Mouse (Mus musculus) heart, adult 11 months (tissue): ENCODE measurements around the gene Hesx1.
"Not testable (repeated sequence)": the region's sequence is repeated elsewhere in the genome, so short reads cannot be mapped to it uniquely, and the experiment has no call there.

Experiments used
- DNase-seq: peaks from one replicate; pipeline ENCODE4 v3.0.0; 2022

Gene Hesx1

DNA sequence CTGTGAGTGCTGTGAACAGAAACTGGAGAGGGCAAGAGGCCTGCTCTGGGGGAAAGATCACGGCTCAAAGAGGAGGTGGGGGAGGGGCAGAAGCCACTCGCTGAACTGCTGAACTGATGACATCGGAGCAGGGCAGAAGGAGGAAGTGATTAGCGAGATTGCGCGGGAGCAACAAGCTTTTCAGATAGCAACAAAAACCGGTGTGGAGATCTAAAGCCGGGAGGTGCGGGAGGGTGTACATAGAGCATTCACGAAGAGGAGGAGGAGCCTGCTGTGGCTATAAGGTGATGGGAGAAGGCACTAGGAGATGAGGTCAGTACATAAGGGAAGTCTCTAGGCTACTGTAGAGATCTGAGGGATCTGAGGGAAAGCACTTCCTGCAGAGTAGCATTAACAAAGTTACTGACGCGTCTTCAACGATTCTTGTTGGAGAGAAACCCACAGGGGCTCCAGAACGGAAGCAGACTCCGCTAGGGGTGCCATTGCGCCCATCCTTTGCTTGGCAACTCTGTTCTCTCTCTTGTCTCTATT lies at the start of gene Hesx1:
TSS of gene Hesx1 (plus strand) at position 206 of the 531 bp plus-strand sequence.
- peak; percentile 95 for DNase-seq

- DNase-seq = not testable (repeated sequence)
Measured at GRCm38 (mm10) chr14:26956139-26956538, 38.1 kb upstream of the Hesx1 start.

DNA sequence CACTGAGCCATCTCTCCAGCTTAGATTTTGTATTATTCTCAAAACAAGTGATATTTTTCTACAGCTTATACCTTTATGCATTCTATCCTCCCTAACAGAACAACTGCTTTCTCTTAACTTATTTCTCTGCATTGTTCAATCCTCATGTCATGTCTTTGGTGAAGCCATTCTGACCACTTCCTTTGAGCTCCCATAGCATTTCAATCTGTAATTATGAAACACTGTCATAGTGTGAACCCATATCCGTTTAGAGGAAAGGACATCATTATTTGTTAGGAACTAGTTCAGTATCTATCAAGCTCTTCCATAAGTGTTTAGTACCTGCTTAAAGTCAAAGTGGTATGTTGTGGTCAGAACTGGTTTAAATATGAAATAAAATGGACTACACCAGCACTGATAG lies 33.7 kb upstream of the Hesx1 start:
- no peak for DNase-seq

DNA sequence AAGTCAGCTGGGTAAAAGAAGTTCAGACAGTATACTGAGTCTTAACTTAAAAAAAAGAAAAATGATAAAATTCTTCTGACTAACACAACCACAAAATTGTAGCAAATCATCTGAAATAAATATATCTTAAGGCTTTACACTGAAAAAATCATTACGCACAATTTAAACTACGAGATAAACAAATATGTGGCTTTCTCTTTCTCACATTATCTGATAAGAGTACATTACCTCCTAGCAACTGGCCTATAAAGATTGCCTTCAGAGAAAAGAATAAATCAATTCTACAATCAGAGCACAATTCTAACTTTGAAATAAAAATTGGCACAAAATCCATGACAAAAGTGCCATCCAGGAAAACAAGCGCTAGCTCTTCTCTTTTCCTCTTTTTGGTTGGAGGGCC lies 25.1 kb upstream of the Hesx1 start:
- DNase-seq = no peak

DNA sequence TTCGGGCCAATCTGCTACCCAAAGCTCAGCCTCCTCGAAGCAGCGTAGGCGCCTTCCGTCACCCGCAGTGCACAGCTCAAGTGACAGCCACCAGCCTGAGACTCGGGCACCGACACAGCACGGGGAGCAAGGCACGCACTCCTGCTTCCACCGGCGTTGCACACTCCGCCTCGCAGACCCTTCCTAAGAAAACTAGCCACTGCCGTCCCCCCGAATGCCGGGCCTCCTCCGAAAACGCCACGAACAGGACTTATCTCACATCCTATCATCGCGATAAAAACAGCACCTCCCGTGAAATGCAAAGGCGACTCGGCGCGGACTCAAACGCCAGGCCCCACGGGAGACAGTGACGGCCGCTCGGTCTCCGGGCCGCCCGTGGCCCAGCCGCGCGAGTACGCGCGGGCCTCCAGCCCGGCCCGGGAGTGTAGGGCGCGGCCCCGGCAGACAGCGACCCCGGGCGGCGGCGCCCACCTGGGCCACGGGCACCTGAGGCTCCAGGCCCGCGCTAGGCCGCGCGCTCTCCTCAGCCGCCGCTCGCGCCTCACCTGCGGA lies 24.3 kb upstream of the Hesx1 start:
- peak; percentile 95 for DNase-seq

- DNase-seq = peak; percentile 100
Measured at GRCm38 (mm10) chr14:26970439-26970932, 23.7 kb upstream of the Hesx1 start.

DNA sequence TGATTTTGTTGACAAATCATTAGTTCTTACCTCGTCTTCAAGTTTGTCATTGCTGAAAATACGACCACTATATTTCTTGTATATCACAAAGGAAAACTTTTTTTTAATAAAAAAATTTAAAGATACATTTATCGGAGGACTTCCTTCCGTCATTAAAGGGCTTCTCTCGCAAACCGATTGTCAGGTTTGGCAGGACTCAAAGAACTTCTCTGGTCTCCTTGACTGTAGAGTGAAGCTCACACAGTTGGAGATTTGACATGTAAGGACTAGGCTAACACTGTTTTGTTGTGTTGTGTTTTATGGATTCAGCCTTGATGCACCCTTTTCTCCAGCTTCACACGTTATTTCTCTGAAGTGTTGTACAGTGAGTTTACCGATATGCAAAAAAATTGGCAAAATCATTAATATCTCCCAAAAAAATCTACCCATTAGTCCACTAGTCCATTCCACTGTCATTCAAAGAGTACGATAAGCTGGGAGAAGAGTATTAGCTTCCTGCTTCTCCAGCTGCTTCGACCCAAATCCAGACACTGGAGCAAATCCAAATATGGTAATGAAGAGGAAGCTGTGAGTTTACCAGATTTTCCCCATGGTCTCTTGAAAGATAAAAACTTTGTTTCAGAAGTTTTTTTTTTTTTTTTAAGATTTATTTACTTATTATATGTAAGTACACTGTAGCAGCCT lies 23.0 kb upstream of the Hesx1 start, which contains the start of gene Appl1:
TSS of gene Appl1 (minus strand) at position 127 of the 684 bp plus-strand sequence.
- peak; percentile 85 for DNase-seq

GRCm38 (mm10) chr14:26973089-26973488 lies 21.1 kb upstream of the Hesx1 start:
- DNase-seq = no peak

- DNase-seq = no peak
Measured at GRCm38 (mm10) chr14:26975490-26975889, 18.7 kb upstream of the Hesx1 start.

- no peak for DNase-seq
Measured at GRCm38 (mm10) chr14:26976212-26976611, 18.0 kb upstream of the Hesx1 start.

DNA sequence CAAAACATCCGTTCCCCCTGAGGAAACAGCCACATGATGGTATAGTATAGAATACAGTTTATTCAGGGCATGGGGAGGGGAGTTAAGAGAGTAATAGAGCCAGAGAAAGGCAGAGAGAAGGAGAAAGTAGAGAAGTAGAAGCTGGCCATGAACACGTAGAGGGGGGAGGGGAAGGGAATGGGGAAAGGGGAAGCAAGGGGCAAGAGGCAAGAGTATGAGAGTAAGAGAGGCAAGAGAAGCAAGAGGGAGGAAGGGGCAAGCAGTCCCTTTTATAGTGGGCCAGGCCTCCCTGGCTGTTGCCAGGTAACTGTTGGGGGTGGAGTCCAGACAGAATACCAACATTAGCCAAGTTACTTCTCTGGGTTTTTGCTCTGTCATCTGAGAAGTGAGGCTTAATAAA lies 16.7 kb upstream of the Hesx1 start:
- peak; percentile 55 for DNase-seq

- DNase-seq = peak; percentile 48
Measured at GRCm38 (mm10) chr14:26979808-26980207, 14.4 kb upstream of the Hesx1 start.

DNA sequence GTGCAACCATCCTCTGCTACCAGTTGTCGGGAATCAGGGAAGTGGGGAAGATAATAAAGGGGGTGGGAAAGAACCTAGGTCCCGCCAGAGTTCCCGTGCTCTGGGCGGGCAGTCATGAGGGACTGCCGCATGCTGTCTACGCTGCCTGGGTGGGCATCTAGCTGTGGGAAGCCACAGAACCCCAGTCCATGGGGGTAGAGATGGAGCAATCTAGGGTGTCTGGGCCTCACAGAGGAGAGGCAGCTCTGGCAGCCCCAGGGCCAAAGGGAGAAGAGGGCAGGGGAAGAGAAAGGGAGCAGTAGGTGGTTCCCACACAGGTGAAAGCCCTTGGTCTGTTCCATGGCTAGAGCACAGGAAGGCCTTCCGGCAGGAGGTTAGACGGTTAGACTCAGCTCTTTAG lies 13.2 kb upstream of the Hesx1 start:
- peak; percentile 83 for DNase-seq

DNA sequence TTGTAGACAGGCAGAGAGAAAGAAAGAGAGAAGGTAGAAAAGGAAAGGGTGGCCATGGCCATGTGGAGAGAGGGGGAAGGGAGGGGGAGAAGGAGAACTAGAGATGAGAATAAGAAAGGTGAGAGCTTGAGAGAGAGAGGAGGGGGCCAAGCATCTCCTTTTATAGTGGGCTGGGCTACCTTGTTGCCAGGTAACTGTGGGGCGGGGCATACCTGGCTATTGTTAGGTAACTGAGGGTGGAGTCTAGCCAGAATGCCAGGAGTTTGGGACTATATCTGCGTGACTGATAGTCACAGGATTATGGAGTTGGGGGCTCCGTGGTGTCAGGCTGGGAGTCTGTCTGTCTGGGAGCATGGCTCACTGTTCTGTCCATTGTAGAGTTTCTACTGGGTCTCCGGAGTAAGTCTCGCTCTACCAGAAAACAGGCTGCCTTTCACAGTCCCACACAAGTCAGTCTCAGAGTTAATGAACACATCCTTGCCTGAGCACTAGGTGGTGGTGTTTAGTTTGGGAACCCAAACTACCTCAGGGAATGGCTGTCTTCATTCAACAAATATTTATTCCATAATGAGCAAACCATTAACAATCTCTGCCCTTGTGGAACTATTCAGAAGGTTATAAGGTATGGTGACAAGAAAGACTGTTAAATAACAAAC lies 12.6 kb upstream of the Hesx1 start:
- DNase-seq = peak; percentile 66

DNA sequence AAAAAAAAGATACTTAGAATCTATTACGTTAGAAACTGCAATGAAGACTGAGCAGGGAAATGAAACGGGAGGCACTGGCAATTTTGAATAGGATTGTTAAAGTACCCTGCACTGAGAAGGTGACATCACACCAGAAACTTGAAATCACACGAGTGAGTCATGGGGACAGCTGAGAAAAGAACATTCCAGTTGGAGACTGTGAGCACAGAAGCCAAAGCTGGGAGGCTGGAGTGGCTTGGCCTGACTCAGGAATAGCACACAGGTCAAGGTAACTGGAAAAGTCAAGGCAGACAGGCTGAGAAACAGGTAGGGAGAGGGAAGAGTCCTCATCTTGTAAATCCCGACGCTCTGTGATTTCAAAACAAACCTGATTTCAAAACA lies 12.1 kb upstream of the Hesx1 start:
- peak; percentile 53 for DNase-seq

- peak; percentile 21 for DNase-seq
Measured at GRCm38 (mm10) chr14:26988694-26989093, 5.5 kb upstream of the Hesx1 start.

- peak; percentile 63 for DNase-seq
Measured at GRCm38 (mm10) chr14:26991622-26992021, 2.6 kb upstream of the Hesx1 start.

DNA sequence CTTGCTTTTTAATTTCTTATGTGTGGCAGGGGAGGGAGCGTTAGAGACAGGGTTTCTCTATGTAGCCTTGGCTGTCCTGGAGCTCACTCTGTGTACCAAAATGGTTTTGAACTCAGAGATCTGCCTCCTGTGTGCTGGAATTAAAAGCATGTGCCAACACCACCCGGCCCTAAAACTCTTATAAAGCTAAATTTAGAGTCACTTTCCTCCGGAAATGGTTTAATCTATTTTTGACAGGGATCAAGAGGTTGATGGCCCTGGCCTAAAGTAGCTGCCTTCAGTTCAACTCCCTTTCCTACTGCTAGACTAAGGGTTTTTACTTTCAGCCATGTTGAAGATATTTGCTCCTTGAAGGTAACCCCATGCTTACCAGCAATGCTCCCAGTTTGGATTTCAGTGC lies 789 bp upstream of the Hesx1 start:
- peak; percentile 57 for DNase-seq

DNA sequence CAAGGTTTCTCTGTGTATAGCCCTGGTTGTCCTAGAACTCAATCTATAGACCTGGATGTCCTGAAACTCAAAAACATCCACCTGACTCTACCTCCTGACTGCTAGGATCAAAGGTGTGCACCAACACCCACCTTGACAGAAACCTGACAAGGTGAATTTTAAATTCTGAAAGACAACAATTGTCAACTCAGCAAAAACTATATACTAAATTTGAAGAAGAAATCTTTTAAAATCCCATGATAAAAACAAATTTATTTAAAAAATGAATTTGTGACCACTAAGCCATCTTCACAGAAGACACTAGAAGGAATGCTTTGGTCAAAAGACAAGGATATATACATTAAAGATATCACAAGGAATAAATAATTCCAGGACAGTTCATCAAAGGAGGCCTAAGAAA lies 2.0 kb downstream of the Hesx1 start:
- DNase-seq = no peak

DNA sequence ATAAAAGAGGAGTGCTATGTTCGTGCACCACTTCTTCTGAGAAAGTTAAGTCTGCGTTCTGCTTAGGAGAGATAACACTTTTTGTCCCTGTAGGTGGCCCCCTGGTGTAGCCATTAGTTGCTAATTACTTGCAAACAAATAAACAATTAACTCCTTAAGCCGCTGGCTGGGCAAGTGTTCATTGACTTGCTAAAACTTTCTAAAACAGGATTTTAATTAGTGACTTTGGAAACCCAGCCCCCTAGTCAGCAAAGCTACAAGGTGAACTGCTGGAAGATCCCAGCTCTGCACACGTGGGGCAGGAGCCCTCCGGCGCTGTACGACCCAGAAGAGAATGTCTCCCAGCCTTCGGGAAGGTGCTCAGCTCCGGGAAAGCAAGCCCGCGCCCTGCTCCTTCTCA lies 6.2 kb downstream of the Hesx1 start:
- DNase-seq = peak; percentile 43

DNA sequence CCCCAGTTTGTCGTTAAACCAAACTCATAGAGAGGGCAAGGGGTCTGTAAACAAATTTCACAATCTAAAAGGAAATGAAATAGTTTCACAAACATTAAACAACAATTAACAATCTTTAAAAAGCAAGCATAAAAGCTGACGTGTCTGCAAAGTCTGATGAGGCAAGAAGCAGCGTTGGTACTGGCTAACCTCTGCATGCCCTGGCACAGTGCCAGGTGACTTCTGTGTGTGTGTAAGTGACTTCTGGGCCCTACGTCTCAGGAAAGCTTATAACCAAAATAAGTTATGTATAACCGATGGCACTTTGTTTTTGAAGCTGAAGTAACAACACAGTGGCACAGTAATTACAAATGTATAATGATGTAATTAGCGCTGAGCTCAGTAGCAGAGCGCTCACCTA lies 10.7 kb downstream of the Hesx1 start:
- no peak for DNase-seq

DNA sequence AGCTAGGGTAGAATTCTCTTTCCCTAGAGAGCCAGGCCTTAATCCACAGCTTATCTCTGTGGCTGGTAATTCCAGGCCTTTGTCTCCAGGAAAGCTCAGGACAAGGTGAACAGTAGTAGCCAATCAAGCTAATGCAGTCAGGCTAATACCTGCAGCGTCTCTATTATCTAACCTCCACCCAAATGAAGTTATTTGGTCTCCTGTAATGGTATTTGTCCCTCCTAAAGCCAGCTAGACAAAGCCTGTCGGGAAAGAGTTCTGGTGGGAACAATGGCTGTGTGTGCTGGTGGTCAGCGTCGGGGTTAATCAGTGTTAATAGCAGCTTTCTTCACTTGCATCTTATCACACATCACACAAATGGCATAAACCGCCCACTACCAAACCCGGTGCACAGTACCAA lies 11.7 kb downstream of the Hesx1 start:
- DNase-seq = peak; percentile 25

DNA sequence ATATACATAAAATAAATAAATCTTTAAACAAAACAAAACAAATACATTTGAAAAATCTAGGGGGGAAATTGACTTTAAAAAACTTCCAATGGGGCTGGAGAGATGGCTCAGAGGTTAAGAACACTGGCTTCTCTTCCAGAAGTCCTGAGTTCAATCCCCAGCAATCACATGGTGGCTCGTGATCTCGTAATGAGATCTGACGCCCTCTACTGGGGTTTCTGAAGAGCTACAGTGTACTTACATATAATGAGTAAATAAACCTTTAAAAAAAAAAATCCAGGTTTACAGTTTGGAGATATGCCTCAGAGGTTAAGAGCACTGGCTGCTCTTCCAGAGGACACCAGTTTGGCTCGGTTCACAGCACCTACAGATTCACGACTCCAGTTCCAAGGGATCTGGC lies 17.3 kb downstream of the Hesx1 start:
- DNase-seq = peak; percentile 36

GRCm38 (mm10) chr14:27013658-27014057 lies 19.4 kb downstream of the Hesx1 start:
- DNase-seq = peak; percentile 13
